Mouse (Mus musculus) forelimb bud, embryonic 11.5 days (tissue): Measurements from ENCODE around the gene Isg20.

ENCODE experiments used
- DNase-seq: peaks from one replicate; pipeline ENCODE4 v3.0.0-alpha.2; 2012; ENCODE audit warnings: low read depth, low spot score

Isg20 gene

GRCm38 (mm10) chr7:78912974-78913474 is at the start of gene Isg20:
Gene Isg20, plus strand, starts transcription at chr7:78913424.
- DNase-seq: no peak

- DNase-seq: no peak
These were observed 49.3 kb upstream of the Isg20 start for GRCm38 (mm10) chr7:78863796-78864445.

- no peak for DNase-seq
These were observed 48.8 kb upstream of the Isg20 start for GRCm38 (mm10) chr7:78864446-78864802.

- no peak for DNase-seq
These were observed 47.8 kb upstream of the Isg20 start for GRCm38 (mm10) chr7:78865212-78865949.

GRCm38 (mm10) chr7:78868731-78869130 is 44.5 kb upstream of the Isg20 start:
- no peak for DNase-seq

- no peak for DNase-seq
These were observed 40.9 kb upstream of the Isg20 start for GRCm38 (mm10) chr7:78872366-78872765.

- DNase-seq: no peak
These were observed 40.4 kb upstream of the Isg20 start for GRCm38 (mm10) chr7:78872831-78873230.

GRCm38 (mm10) chr7:78881607-78882468 is 31.4 kb upstream of the Isg20 start:
- DNase-seq: no peak

GRCm38 (mm10) chr7:78882469-78882837 is 30.8 kb upstream of the Isg20 start:
- peak; percentile 55 for DNase-seq

- peak; percentile 34 for DNase-seq
These were observed 30.1 kb upstream of the Isg20 start for GRCm38 (mm10) chr7:78883016-78883725.

- no peak for DNase-seq
These were observed 29.5 kb upstream of the Isg20 start for GRCm38 (mm10) chr7:78883726-78884060.

- DNase-seq: peak; percentile 46
These were observed 29.1 kb upstream of the Isg20 start for GRCm38 (mm10) chr7:78884139-78884538.

- no peak for DNase-seq
These were observed 27.8 kb upstream of the Isg20 start for GRCm38 (mm10) chr7:78885404-78885803.

GRCm38 (mm10) chr7:78886496-78886895 is 26.7 kb upstream of the Isg20 start:
- DNase-seq: no peak

- peak; percentile 40 for DNase-seq
These were observed 25.8 kb upstream of the Isg20 start for GRCm38 (mm10) chr7:78887431-78887842.

GRCm38 (mm10) chr7:78890641-78891040 is 22.6 kb upstream of the Isg20 start:
- DNase-seq: peak; percentile 88

- DNase-seq: no peak
These were observed 19.3 kb upstream of the Isg20 start for GRCm38 (mm10) chr7:78893917-78894316.

GRCm38 (mm10) chr7:78895021-78895652 is 18.1 kb upstream of the Isg20 start:
- no peak for DNase-seq

GRCm38 (mm10) chr7:78895653-78896333 is 17.4 kb upstream of the Isg20 start, which contains the start of gene Aen:
Gene Aen, plus strand, starts transcription at chr7:78895854.
- DNase-seq: peak; percentile 99

GRCm38 (mm10) chr7:78897567-78897966 is 15.7 kb upstream of the Isg20 start:
- DNase-seq: no peak
